Mouse (Mus musculus) cerebellum, adult 2 months (tissue): ENCODE data around the gene Npm3. TPM values are rescaled to one million over a fixed set of nuclear protein-coding genes. Genes with fewer than 3 reads are reported as not detected.

Experiments used
- DNase-seq, 2 experiments: peaks; one replicate each; pipeline ENCODE4 v3.0.0; 2021
- H3K27ac ChIP-seq: fragments of 200-500 bp; 2 replicates; pipeline ENCODE4 v1.5.1; 2012; ENCODE audit warnings: low read length, control low read depth, inconsistent platforms; ENCODE audit not compliant: insufficient read depth
- H3K27me3 ChIP-seq: fragments of 200-500 bp; 2 replicates; pipeline ENCODE4 v1.6.1; 2012; ENCODE audit warnings: inconsistent platforms, mild to moderate bottlenecking, low read length, moderate library complexity; ENCODE audit not compliant: control insufficient read depth, insufficient read depth
- H3K4me1 ChIP-seq: fragments of 200-500 bp; 2 replicates; pipeline ENCODE4 v1.6.1; 2011; ENCODE audit warnings: low read length; ENCODE audit not compliant: control insufficient read depth, insufficient read depth
- H3K4me3 ChIP-seq: fragments of 200-500 bp; replicated peaks from 2 replicates; pipeline ENCODE3; 2011; ENCODE audit warnings: mild to moderate bottlenecking, low read depth, low read length, control low read depth; ENCODE audit not compliant: insufficient read depth
- CTCF ChIP-seq: fragments of 200-500 bp; IDR thresholded peaks from 2 replicates; pipeline ENCODE4 v1.5.1; 2011; ENCODE audit warnings: low read depth, mild to moderate bottlenecking, control low read depth, low read length, moderate library complexity, borderline replicate concordance; ENCODE audit not compliant: insufficient read depth
- POLR2A ChIP-seq: fragments of 200-500 bp; IDR thresholded peaks from 2 replicates; pipeline ENCODE4 v1.6.1; 2011; ENCODE audit warnings: low read length, control low read depth, borderline replicate concordance; ENCODE audit not compliant: insufficient read depth
- WGBS: fragments of 180-500 bp; shearing (Covaris S2); methylation state at CpG from one replicate; pipeline ENCODE4 v1.1.7; 2018; 5-methylcytosine and 5-hydroxymethylcytosine counted together
- polyA plus RNA-seq: library from polyadenylated mRNA; depleted of rRNA; stranded (reverse); fragments of >200 nt; gene quantifications from 2 replicates; pipeline ENCODE4 v1.2.3, GENCODE M21; 2012; rRNA removed

Npm3 gene
- polyA plus RNA-seq: 14.7 and 15.0 TPM in 2 replicates

GRCm38 (mm10) chr19:45749243-45750043, at the start of gene Npm3:
Gene Npm3 (minus strand): TSS chr19:45749591.
- peak; percentile 65 to 68 for DNase-seq
- 1% methylated on average over 59 of the region's 60 CpGs for WGBS
- peaks cover 8% of the 10 kb centered on the region for H3K4me1 ChIP-seq
- TF ChIP-seq CTCF (no peak), POLR2A (no peak)
- H3K27ac ChIP-seq: no peak within 1 kb of the TSS
- H3K4me3 ChIP-seq: peak within 1 kb of the TSS; percentile 63
- H3K27me3 ChIP-seq: peaks cover 1% of the 10 kb centered on the region; the same call in 1 of the 2 replicates

GRCm38 (mm10) chr19:45796879-45797278, 47.5 kb upstream of the Npm3 start:
- no peak for DNase-seq
- 84% methylated on average over 15 of the region's 15 CpGs for WGBS
- peaks cover 4% of the 10 kb centered on the region; the same call in 1 of the 2 replicates for H3K4me1 ChIP-seq
- no peak overlapping the region for H3K4me3 ChIP-seq
- TF ChIP-seq CTCF (no peak), POLR2A (no peak)
- no peaks in the 10 kb centered on the region for H3K27me3 ChIP-seq
- no peak overlapping the region for H3K27ac ChIP-seq

- Histone ChIP-seq H3K4me3 (no peak overlapping the region), H3K4me1 (peaks cover 4% of the 10 kb centered on the region; the same call in 1 of the 2 replicates), H3K27me3 (no peaks in the 10 kb centered on the region), H3K27ac (no peak overlapping the region)
- DNase-seq: no peak
- 27% methylated on average over 15 of the region's 15 CpGs for WGBS
- no peak for TF ChIP-seq CTCF
- TF ChIP-seq POLR2A: no peak
Observed at GRCm38 (mm10) chr19:45796061-45796556, 46.7 kb upstream of the Npm3 start.

- 27% methylated on average over 15 of the region's 15 CpGs for WGBS
- Histone ChIP-seq H3K27ac (no peak overlapping the region), H3K27me3 (no peaks in the 10 kb centered on the region), H3K4me1 (peaks cover 4% of the 10 kb centered on the region; the same call in 1 of the 2 replicates), H3K4me3 (no peak overlapping the region)
- TF ChIP-seq CTCF: no peak
- no peak for DNase-seq
Observed at GRCm38 (mm10) chr19:45795406-45795944, 46.1 kb upstream of the Npm3 start.

GRCm38 (mm10) chr19:45794718-45795117, 45.3 kb upstream of the Npm3 start:
- DNase-seq: no peak
- H3K27me3 ChIP-seq: no peaks in the 10 kb centered on the region
- no peak overlapping the region for H3K27ac ChIP-seq
- H3K4me1 ChIP-seq: peaks cover 4% of the 10 kb centered on the region; the same call in 1 of the 2 replicates
- no peak overlapping the region for H3K4me3 ChIP-seq
- 60% methylated on average over 6 of the region's 6 CpGs for WGBS
- no peak for TF ChIP-seq CTCF
- no peak for TF ChIP-seq POLR2A

- no peak overlapping the region for H3K27ac ChIP-seq
- no peak for DNase-seq
- WGBS: 79% methylated on average over 6 of the region's 6 CpGs
- H3K27me3 ChIP-seq: no peaks in the 10 kb centered on the region
- H3K4me1 ChIP-seq: peaks cover 4% of the 10 kb centered on the region; the same call in 1 of the 2 replicates
- no peak overlapping the region for H3K4me3 ChIP-seq
- TF ChIP-seq POLR2A (no peak), CTCF (no peak)
Observed at GRCm38 (mm10) chr19:45792404-45792803, 43.0 kb upstream of the Npm3 start.

- Histone ChIP-seq H3K27ac (no peak overlapping the region), H3K4me1 (no peaks in the 10 kb centered on the region), H3K27me3 (no peaks in the 10 kb centered on the region), H3K4me3 (no peak overlapping the region)
- TF ChIP-seq CTCF (no peak), POLR2A (no peak)
- no peak for DNase-seq
- 84% methylated on average over 13 of the region's 13 CpGs for WGBS
Observed at GRCm38 (mm10) chr19:45789888-45790874, 40.8 kb upstream of the Npm3 start.
